Mouse (Mus musculus) heart, postnatal 36 days (tissue): ENCODE data around the gene Srd5a1. TPM values are rescaled to one million over a fixed set of nuclear protein-coding genes. Genes with fewer than 3 reads are reported as not detected.
"Not testable (repeated sequence)": the region's sequence is repeated elsewhere in the genome, so short reads cannot be mapped to it uniquely, and the experiment has no call there.

ENCODE experiments used
- DNase-seq, 2 experiments: peaks; one replicate each; pipeline ENCODE4 v3.0.0; 2021 to 2022
- intact Hi-C: fragments of 180-260 bp; cut with DNase I; formaldehyde crosslinking; loops from one replicate; pipeline ENCODE4 v1.15.1; 2025
- total RNA-seq, 2 experiments: library from RNA; stranded (reverse); gene quantifications; 2 replicates each; pipeline ENCODE4 v1.2.3; 2021

Gene Srd5a1
- total RNA-seq, 2 experiments from 2014 or later, result 0.83 to 1.6 TPM

DNA sequence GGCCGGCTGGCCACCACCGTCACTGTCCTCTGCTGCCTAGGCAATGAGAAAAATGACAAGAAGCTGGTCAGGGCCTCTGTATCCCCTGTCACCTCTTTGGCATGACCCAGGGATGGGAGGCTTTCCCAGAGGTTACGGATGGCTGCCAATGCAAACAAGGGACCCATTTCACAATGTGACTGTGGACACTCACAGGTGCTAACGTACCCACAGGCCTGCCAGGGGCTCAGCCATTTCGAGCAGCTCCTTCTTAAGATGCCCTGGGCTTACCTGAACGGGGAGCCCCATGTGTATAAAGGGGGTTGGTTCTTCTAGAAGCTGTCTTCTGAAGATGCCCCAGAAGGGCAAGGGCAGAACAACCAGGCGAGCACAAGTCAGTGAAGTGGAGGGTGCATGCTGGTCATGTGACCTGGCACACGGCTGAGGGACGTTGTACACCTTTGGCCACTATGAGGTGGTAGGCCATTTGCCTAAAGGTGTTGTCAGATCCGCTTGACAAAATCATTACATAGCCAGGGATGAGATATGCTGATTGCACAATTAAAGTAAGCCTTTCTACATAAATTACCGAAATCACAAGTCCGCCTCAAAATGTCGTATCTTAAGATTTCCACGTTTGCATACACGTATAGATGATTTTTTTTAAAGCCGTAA lies 33.9 kb downstream of the Srd5a1 start:
- intact Hi-C loops, result no loop called here
- no peak for DNase-seq

DNA sequence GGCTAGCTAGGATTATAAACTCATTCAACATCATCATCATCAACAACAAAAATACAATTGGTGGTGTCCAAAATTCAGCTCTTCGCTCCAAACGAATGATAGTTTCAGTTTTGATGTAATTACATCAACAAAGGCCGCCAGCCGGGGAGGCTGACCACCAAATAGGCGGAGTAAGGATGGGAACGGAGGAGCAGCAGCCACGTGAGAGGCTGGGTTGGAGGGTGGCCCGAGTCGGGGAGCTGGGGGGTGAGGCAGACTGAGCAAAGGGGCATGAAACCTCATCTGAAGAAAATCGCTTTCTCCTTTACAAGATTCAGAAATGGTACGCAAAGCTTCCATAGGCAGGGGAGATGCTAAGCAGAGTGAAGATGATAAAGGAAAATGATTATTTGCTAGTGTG lies 34.6 kb downstream of the Srd5a1 start:
- intact Hi-C loops, result no loop called here
- DNase-seq, result peak; percentile 10 to 16

DNA sequence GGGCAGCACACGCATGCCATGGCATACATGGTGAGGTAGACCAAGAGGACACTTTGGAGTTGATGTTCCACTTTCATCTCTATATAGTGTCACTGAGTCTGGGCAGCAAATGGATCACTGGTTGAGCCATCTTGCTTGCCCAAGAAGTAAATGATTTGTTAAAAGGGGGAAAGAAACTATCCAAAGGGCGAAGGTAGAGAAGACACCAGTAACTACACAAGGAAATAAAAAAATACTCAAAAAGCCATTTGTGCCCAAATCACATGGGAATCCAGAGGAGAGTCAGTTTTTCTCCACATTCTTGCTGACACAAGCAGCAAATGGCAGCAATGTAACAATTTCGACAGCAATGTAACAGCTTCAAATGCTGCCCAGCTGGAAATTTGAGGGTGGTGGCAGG lies 38.6 kb downstream of the Srd5a1 start:
- intact Hi-C loops, result loop anchor here (5.0 kb wide), 1 partner anchor 35 kb away; no protein-coding TSS in a partner anchor
- no peak for DNase-seq

DNA sequence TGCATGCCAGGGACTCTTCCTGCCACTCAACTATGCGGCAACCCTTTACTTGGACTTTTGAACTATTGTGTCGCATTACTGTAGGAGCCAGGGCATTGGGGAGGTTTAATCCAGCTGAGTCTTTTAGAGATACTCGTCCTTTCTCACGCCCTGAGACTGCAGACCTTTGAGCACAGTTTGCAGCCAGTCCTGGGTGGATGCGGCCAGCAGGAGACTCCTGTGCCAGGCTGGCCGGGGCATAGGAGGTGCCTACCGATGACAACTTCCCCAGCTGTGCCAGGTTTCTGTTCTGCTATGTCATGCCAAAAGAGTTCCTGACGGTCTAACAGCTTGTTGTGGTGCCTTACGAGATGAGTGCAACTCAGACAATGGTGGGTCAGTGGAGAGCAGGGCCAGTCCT lies 42.0 kb downstream of the Srd5a1 start:
- DNase-seq, result no peak
- intact Hi-C loops, result no loop called here

DNA sequence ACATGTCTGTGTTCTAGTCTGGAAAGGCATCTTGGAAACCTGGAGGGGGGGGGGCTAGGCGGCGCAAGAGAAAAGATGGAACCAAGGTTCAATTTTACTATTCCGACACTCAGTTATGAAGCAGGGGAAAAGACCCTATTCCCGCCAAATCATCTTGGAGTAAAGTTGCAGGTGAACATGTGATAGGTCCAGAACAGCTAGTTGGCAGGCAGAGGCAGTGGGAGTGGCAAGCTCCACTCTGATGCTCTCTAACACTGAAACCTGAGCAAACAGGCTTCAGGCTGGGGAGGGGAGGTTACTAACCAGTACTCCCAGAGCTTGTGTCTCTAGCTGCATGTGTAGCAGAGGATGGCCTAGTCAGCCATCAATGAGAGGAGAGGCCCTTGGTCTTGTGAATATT lies 45.8 kb downstream of the Srd5a1 start:
- intact Hi-C loops, DNase-seq: not testable (repeated sequence)

DNA sequence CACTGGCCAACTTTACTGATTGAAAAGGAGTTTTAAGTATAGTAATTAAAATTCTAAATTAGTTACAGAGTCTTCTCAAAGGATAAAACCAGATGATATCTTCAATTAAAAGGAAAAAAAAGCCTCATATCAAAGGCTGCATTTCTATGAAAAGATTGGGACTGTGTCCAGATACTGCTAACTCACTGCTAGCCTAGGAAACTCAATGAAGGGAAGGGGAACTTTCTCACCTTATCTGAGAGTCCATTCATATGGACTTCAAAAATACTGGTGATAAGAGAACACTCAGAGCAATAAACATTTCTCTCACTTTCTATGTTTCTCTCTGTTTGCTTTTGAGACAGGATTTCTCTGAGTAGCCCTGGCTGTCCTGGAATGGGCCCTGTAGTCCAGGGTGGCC lies 46.7 kb downstream of the Srd5a1 start:
- intact Hi-C loops, result no loop called here
- DNase-seq, result no peak

DNA sequence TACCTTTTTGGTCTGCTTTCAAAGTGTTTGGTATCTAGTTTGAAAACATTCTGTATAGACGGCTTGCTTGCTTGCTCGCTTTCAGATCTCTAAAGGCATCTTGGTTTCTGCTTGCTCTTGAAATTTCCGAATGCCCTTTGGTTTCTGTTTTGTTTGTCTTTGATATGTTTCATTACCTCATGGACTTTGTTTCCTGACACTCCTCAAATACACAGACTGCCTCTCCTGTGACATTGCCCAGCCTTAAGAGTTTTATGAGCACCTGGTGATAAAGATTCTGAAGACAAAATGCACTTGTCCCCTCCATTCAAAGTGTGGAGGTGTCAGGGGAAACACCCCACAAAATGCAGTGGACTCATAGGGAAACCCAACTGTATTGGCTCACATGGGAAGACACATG lies 47.3 kb downstream of the Srd5a1 start:
- DNase-seq, result no peak
- intact Hi-C loops, result no loop called here

DNA sequence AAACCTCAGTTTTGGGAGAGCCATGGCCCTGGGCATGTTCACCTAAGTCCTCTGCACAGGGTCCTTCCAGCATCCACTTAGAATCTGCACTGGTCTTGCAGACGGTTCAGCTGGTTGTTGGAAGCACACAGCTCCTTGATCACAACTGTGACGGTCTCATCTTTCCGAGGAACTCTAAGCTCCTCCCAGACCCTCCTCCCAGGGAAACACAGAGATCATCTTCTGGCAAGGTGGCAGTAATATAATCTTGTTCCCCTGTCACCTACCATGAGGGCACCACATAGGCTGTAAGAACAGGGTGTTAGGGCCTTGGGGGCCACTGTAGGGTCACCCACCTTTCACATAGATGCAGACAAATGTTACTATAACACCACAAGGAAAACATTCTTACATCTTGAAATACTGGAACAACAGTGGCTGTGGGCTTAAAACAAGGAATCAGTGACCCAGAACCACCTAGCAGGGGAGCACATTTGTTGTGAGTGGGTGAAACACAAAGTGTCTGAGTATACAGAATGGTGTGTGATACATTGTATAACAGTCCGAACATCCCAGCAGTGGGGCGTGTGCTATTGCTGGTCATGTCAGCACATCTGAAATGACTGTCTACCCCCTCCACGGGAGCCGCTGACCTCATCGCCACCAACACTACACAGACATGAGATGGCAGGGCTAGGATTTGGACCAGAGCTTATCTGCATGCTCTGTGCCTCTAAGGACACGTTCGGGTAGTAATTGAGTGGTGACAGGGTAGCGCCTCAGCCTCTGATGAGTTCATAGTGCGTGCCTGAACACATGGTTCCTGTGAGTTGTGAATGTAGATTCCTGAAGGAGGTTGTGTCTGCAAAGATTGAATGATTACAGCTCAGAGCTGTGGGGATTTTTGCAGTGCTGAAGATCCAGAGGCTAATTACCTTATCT lies 48.3 kb downstream of the Srd5a1 start:
- peak; percentile 16 to 34 for DNase-seq
- intact Hi-C loops, result no loop called here

DNA sequence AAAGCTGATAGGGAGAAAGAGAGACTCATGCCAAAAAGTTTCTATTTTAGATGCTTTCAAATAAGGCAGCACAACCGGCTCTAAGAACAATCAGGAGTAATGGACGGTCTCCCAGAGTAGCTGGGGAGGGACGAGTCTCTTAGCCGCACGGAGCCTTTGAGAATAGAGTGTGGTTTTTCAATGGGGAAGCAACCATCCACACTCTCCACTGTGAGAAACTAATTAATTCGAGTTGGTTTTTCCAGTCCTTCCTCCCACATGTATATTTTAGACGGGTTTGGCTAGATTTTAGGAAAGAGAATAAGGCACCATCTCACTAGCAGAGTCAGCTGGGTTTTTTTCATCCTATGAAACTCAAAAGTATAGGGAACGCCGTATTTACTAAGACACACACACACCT lies 49.2 kb downstream of the Srd5a1 start:
- intact Hi-C loops, result no loop called here
- DNase-seq, result no peak

DNA sequence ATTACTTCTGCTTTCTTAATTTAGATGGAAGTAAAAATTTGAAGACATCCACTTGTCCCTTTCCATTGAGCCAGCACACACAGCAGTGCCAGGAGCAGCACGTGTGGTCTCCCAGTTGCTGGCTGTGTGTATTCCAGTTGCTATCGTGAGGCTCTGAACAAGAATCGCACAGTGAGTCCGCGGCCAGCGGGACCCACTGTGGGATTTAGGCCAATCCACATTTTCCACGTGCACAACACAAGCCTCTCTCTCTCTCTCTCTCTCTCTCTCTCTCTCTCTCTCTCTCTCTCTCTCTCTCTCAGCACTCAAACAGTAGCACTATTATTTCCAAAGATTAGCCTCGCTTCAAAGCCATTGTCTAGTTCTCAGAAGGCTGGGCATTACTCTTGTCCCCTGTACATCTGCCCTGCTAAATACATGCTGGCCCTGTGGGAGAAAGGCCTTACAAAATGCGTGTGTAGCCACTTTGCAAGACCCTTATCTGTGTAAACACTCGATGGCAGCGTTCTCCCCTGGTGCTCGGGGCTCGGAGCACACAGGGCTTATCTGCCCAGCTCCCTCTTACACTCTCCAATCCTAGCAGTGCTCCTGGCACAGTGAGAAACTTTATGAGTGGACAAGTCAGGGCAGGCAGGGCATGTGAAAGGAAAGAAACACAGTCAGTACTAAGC lies 51.8 kb downstream of the Srd5a1 start:
- no peak for DNase-seq
- intact Hi-C loops, result no loop called here

DNA sequence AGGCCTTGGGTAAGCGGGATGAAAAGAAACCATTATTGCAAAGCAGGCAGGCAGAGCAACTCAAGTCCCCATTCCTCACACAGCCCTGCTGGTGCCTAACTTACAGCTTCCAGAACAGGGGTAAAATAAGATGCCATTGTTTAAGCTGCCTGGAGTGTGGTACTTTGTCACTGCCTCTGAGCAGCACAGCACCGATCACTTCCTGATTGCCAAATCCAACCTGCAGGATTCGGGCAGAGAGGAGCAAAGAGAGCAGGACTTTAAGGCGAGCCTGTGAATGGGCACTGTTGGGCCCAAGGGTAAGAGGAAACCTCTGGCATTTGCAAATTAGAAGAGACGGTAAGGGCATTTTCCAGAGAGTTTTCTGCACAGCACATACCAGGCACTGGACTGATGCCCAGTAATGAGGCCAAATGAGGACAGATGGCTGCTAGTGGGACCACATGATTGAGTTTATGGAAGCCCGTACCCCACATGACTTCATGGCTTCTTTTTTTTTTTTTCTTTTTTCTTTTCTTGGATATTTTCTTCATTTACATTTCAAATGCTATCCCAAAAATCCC lies 53.1 kb downstream of the Srd5a1 start:
- peak in 1 of 2 experiments; percentile 27 for DNase-seq
- intact Hi-C loops, result no loop called here

DNA sequence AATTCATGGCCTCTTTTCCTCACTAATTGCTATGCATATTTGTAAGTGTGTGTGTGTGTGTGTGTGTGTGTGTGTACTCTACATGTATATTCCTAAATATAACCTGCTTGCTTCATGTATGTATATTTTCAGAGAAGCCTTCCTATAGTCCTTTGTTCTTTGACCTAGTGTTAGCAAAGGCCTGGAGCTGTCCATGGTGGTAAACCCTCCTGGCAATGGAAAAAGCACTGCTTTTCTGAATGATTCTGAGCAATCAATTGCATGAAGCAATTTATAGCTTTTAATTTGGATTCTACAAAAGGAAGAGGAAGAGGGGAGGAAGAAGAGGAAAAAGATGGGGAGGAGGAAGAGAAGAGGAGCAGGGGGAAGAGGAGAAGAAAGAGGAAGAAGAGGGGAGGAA lies 54.5 kb downstream of the Srd5a1 start:
- intact Hi-C loops, result no loop called here

DNA sequence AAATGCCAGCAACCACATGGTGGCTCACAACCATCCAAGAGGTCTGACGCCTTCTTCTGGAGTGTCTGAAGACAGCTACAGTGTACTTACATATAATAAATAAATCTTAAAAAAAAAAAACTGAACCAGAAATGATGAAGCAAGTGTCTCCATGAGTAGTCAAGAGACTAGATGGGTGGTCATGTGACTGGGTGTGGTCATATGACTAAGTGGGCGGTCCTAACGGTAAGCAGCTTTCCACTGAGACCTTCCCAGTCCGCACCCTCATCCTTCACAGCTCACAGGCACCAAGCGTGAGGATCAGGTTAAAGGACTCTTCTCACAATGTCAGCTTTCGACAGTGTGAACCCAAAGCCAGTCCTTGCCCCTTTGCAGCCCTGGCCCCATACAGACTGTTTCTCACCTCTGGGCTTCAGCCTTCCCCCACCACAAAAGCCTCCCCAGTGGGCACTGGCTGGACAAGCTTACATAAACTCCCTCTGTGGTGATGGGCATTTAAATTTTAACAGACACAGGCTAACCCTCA lies 55.2 kb downstream of the Srd5a1 start:
- intact Hi-C loops, result no loop called here
- DNase-seq, result no peak

More for the DNA sequence above, 54.5 kb downstream of the Srd5a1 start:
- DNase-seq, result no peak

DNA sequence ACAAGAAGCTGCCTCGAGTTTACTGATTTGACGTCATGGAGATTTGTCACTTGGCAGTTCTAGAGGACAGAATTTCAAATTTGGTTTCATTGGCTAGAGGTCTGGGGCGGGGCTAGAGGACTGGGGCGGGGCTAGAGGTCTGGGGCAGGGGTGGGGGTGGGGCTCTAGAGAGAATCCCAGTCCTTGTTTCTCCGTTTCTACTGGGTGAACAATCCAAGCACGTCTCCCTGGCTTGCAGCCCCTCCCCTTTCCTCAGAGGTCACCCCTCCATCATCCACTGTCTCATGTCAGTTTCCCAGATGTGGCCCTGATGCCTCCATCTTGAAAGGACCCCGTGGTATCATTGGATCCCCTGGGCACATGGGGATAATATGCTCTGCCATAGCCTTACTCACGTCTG lies 56.2 kb downstream of the Srd5a1 start:
- DNase-seq, result no peak
- intact Hi-C loops, result no loop called here

DNA sequence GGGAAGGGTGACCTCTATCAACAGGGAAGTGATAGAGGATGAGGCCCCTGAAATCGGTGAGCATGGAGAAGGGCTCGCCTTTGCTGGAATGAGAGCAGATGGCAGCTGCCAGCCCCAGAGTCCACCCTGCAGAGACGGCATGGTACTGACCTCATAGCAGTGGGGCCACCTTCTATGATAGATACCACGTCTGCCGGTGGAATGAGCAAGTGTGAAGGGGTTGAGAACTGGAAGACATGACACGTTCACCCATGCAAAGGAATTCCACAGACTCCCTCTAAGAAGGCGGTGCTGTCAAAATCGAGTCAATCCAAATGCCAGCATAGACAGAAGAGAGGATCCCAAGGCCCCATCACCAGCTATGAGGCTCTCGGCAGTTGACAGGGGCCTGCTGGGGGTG lies 57.0 kb downstream of the Srd5a1 start:
- no peak for DNase-seq
- intact Hi-C loops, result loop anchor here (5.0 kb wide), 1 partner anchor 58 kb away; the partner anchor contains the start of gene Srd5a1

DNA sequence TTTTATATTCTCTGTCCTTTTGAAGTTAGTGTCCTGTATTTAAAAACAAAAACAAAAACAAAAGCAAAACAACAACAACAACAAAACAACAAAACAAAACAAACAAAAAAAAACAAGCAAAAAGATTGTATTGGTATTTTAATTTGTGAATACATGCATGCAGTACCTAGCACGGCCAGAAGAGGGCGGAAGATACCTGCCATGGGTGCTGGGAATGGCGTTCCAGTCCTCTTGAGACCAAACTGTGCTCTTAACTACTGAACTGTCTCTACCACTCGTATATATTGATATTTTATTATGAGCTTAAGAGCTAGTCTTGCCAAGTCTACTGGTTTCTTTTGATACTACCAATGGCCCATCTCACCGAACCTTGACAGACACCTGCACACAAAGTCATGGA lies 58.2 kb downstream of the Srd5a1 start:
- intact Hi-C loops, result loop anchor here (1.0 to 5.0 kb wide), 2 partner anchors 59 to 102 kb away; partner anchors contain the start of gene Srd5a1
- no peak for DNase-seq

DNA sequence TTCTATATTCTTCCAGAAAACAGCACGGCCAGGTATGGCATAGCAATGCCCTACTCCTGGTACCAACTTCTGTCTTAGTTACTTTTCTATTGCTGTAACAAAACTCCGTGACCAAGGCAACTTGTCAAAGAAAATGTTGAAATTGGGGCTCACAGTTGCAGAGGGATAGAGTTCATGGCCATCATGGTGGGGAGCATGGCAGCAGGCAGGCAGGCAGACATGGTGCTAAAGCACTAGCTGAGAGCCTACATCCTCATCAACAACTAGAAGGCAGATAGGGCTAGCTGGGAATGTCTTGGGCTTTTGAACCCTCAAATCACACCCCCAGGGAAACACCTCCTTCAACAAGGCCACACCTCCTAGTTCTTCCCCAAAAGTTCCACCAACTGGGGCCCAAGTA lies 60.4 kb downstream of the Srd5a1 start:
- DNase-seq, result no peak
- intact Hi-C loops, result loop anchor here (1.0 to 5.0 kb wide), 2 partner anchors 46 to 61 kb away; partner anchors contain the start of gene Srd5a1

DNA sequence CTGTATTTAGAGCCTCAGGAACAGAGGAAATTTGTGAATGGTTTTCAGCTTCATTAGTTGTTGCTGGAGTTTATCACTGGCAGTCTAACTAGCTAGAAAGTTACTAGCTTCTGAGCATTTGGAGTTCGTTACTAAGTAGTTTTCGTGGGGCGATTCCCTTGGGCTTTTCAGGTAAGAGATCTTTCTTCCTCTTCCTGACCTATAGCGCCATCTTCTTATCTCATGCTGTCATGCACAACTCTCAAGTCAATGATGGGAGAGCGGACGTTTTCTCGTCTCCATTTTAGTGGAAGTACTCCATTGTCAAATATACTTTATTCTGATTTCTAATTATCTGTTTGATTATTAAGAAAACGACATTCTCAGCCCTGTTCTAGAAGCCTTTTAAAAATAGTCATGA lies 61.3 kb downstream of the Srd5a1 start:
- intact Hi-C loops, result loop anchor here (1.0 to 5.0 kb wide), 2 partner anchors 47 to 62 kb away; partner anchors contain the start of gene Srd5a1
- no peak for DNase-seq

DNA sequence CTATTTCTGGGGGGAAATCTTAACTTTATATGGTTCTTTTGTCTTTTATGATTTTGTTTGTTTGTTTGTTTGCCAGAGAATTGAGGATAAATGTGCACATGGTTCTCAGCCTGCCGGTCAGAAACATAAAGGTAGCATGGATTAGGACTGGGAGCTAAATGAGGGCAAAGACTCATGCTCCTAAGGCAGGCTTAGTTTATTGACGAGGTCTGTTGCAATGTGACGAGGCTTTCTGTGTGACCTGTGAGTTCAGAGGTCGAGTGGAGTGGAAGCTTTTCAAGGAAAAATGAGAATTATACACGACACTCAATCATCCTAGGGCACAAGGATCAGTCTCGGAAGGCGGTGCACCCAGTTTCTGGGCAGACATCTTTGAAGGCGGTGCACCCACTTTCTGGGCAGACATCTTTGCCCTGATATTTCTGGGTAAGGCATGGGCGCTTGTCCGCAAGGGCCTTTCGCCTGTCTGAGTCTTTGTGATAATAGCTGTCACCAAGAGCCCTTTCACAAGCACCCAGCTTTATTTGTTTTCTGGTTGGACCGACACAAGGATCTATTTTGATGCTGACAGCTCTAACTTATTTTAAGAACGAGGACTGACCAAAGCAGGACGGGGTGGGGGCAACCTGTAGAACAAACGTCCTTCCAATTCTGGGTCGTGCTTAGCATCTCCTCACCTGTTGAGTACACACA lies 63.6 kb downstream of the Srd5a1 start:
- DNase-seq, result no peak
- intact Hi-C loops, result no loop called here

DNA sequence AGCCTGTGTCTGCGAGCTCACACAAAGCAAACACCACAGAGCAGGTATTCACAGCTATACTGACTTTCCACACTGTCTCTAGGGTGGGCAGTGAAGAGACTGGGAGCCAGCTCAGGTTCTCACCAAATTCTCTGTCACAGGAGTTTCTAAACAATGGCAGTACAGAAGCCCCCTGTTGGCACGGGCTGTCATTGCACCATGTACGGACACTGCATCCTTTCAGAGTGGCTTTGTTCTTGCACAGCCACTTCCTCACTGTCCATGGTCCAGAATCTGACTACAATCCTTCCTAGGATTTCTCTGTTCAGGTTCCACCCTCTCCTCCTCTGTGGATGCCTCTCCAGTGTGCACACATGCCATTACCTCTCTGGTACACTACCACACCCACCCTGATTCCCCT lies 66.2 kb downstream of the Srd5a1 start:
- intact Hi-C loops, result loop anchor here (1.0 kb wide), 1 partner anchor 35 kb away; no protein-coding TSS in a partner anchor
- peak in 1 of 2 experiments; percentile 56 for DNase-seq
